9 mouse cellular contexts compared by ENCODE assay signal in the genomic region with DNA sequence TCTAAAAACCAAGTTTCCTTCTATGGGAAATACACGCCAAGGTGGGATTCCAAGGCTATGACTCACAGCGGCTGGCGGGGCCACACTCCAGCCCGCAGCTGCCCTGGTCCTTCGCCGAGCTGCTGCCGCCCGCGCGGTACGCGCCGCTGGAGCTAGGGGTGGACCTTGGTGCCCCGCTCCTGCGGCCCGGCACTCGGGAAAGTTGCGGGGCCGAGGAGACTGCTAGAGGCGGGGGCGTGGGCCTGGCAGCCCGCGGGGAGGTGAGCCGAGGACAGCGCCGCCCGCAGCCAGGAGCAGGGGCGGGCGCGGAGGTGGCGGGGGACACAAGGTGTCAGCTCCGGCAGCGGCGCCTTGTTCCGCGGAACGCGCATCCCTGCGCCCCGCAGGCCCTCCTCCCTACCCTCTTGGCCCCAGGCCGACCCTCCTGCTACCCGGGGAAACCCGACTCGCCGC. TPM values are rescaled to one million over a fixed set of nuclear protein-coding genes. Genes with fewer than 3 reads are reported as not detected.
A peak's percentile ranks its signal among the peaks of the same experiment; 100 is the strongest.
DNase-seq lines count a peak whose midpoint lies in the region; ATAC-seq and TF ChIP-seq lines count a peak whose summit lies in the region.
"Had no signal": no experiment of that assay in that cellular context is flagged by ENCODE, and none has a peak within 500 bp of the region (broad histone marks: within the 10 kb centered on the region; RNA-seq: fewer than 3 reads in every experiment).

No protein-coding gene starts in this region.

- no peak overlapping the region for H3K27ac ChIP-seq in thymus, adult 2 months (ENCODE audit: control insufficient read depth, insufficient read depth, low read length)
- H3K27ac ChIP-seq in embryonic facial prominence, embryonic 13.5 days: peak overlapping the region; percentile 100
- peak overlapping the region; percentile 92 for H3K27ac ChIP-seq in heart, embryonic 10.5 days
- peak overlapping the region; percentile 95 for H3K27ac ChIP-seq in kidney, embryonic 15.5 days

- WGBS in thymus, adult 2 months: 2% methylated on average over 45 of the region's 45 CpGs
- WGBS in embryonic facial prominence, embryonic 13.5 days: under 1% methylated on average over 42 of the region's 45 CpGs
- 0% methylated on average over 33 of the region's 45 CpGs for WGBS in heart, embryonic 10.5 days
- under 1% methylated on average over 45 of the region's 45 CpGs for WGBS in kidney, embryonic 15.5 days
- whole genome bisulfite sequencing in lung, adult 2 months: 1% methylated on average over 45 of the region's 45 CpGs

- H3K27me3 ChIP-seq in thymus, adult 2 months (ENCODE audit: control insufficient read depth, insufficient read depth, low read length): peaks cover 7% of the 10 kb centered on the region; the same call in 1 of the 2 replicates
- H3K27me3 ChIP-seq in embryonic facial prominence, embryonic 13.5 days: 0 out of 2 replicates have a peak, but pooled peaks cover 13% of the 10 kb centered on the region
- peaks cover 79% of the 10 kb centered on the region for H3K27me3 ChIP-seq in heart, embryonic 10.5 days (ENCODE audit: insufficient read depth, poor library complexity, severe bottlenecking)
- peaks cover 34% of the 10 kb centered on the region for H3K27me3 ChIP-seq in kidney, embryonic 15.5 days

- H3K4me1 ChIP-seq in thymus, adult 2 months (replicated peaks; ENCODE audit: control insufficient read depth, insufficient read depth, low read length): peaks cover 21% of the 10 kb centered on the region
- H3K4me1 ChIP-seq in embryonic facial prominence, embryonic 13.5 days: peaks cover 67% of the 10 kb centered on the region
- peaks cover 40% of the 10 kb centered on the region for H3K4me1 ChIP-seq in heart, embryonic 10.5 days
- H3K4me1 ChIP-seq in kidney, embryonic 15.5 days: peaks cover 58% of the 10 kb centered on the region
- peaks cover 5% of the 10 kb centered on the region for H3K4me1 ChIP-seq in lung, adult 2 months (ENCODE audit: control insufficient read depth, insufficient read depth, low read length)
- H3K4me1 ChIP-seq: megakaryocyte, embryonic 14.5 days had no signal

- H3K4me3 ChIP-seq in thymus, adult 2 months (ENCODE audit: control insufficient read depth, insufficient read depth, low read length): peak overlapping the region; percentile 29
- peak overlapping the region; percentile 95 for H3K4me3 ChIP-seq in embryonic facial prominence, embryonic 13.5 days
- H3K4me3 ChIP-seq in heart, embryonic 10.5 days: peak overlapping the region; percentile 89
- peak overlapping the region; percentile 76 for H3K4me3 ChIP-seq in kidney, embryonic 15.5 days (replicated peaks)
- H3K4me3 ChIP-seq in lung, adult 2 months (replicated peaks; ENCODE audit: extremely low read depth, low read depth, low read length): peak overlapping the region; percentile 62
- H3K4me3 ChIP-seq: megakaryocyte, embryonic 14.5 days had no signal

- no peak for TF ChIP-seq CTCF in thymus, adult 2 months (IDR thresholded peaks at IDR 0.05; ENCODE audit: borderline replicate concordance, control insufficient read depth, extremely low read depth, insufficient read depth, low read length, poor library complexity)
- TF ChIP-seq CTCF in lung, adult 2 months (IDR thresholded peaks at IDR 0.05; ENCODE audit: insufficient read depth, low read length): no peak

- no peaks in the 10 kb centered on the region for H3K9me3 ChIP-seq in embryonic facial prominence, embryonic 13.5 days
- no peaks in the 10 kb centered on the region for H3K9me3 ChIP-seq in heart, embryonic 10.5 days
- no peaks in the 10 kb centered on the region for H3K9me3 ChIP-seq in kidney, embryonic 15.5 days (replicated peaks)
- H3K9me3 ChIP-seq: megakaryocyte, embryonic 14.5 days had no signal

- peak overlapping the region; percentile 80 for H3K4me2 ChIP-seq in embryonic facial prominence, embryonic 13.5 days
- peak overlapping the region; percentile 95 for H3K4me2 ChIP-seq in kidney, embryonic 15.5 days

- no peak for DNase-seq in thymus, adult 2 months
- DNase-seq in thymus, adult 18-20 months: no peak
- peak; percentile 81 for DNase-seq in heart, embryonic 10.5 days (ENCODE audit: low spot score)
- DNase-seq in lung, adult 2 months: peak; percentile 51
- peak; percentile 66 for DNase-seq in retina, postnatal 1 day

- H3K9ac ChIP-seq in embryonic facial prominence, embryonic 13.5 days: peak overlapping the region; percentile 99
- H3K9ac ChIP-seq in kidney, embryonic 15.5 days: peak overlapping the region; percentile 83

- ATAC-seq in embryonic facial prominence, embryonic 13.5 days (ENCODE audit: insufficient number of reproducible peaks, insufficient read depth, low FRiP score, low TSS enrichment, low read depth): peak; percentile 40; the same call in 1 of the 2 replicates
- ATAC-seq in kidney, embryonic 15.5 days (replicated peaks; ENCODE audit: low FRiP score): peak; percentile 77
- no peak for ATAC-seq in inflammation-experienced regulatory T-cells, adult 6 months

- H3K36me3 ChIP-seq in thymus, adult 2 months (ENCODE audit: control insufficient read depth, insufficient read depth, low read length): no peaks in the 10 kb centered on the region
- peaks cover 7% of the 10 kb centered on the region for H3K36me3 ChIP-seq in embryonic facial prominence, embryonic 13.5 days
- no peaks in the 10 kb centered on the region for H3K36me3 ChIP-seq in heart, embryonic 10.5 days
- no peaks in the 10 kb centered on the region; the same call in 1 of the 2 replicates for H3K36me3 ChIP-seq in kidney, embryonic 15.5 days

- TF ChIP-seq POLR2A in thymus, adult 2 months (IDR thresholded peaks at IDR 0.05; ENCODE audit: control insufficient read depth, extremely low read depth, insufficient read depth, low read length, poor library complexity): no peak
- no peak for TF ChIP-seq POLR2A in lung, adult 2 months (IDR thresholded peaks at IDR 0.05; ENCODE audit: borderline replicate concordance, extremely low read depth, low read depth, low read length)

RNA-seq across cellular contexts. Expression of a gene that starts 0.7 kb away (rescaled TPM):
- 1.6 and 2.3 TPM in 2 replicates for polyA plus RNA-seq in thymus, adult 2 months (2012; rRNA removed)
- 70.8 and 71.4 TPM in 2 replicates for polyA plus RNA-seq in embryonic facial prominence, embryonic 13.5 days (2015; fragmentation: Nextera tagmentation; extraction: Ambion mirVana)
- 7.5 and 11.5 TPM in 2 replicates for polyA plus RNA-seq in heart, embryonic 10.5 days (2016; fragmentation: Nextera tagmentation; extraction: Ambion mirVana)
- polyA plus RNA-seq in kidney, embryonic 15.5 days (2015; fragmentation: Nextera tagmentation; extraction: Ambion mirVana): 22.9 TPM in 2 replicates
- 1.3 and 1.7 TPM in 2 replicates for polyA plus RNA-seq in lung, adult 2 months (2012; rRNA removed)
- not detected for polyA plus RNA-seq in inflammation-experienced regulatory T-cells, adult 6 months (2017; shearing (Covaris generic))

Comparison
In these comparisons a context has a peak if more than half of its experiments do, and no peak if none do; other contexts are left out.
1. DNase-seq: peak in heart, embryonic 10.5 days (single experiment), lung, adult 2 months (single experiment) and retina, postnatal 1 day (single experiment); none in thymus, adult 2 months (single experiment) and thymus, adult 18-20 months (0 of 2).
2. H3K4me3 ChIP-seq: peak in every context shown above with its lines; median percentile 95 in embryonic facial prominence, embryonic 13.5 days; 89 in heart, embryonic 10.5 days; 76 in kidney, embryonic 15.5 days; 62 in lung, adult 2 months; 29 in thymus, adult 2 months.